Mouse (Mus musculus): ENCODE measurements around the gene Hoxb8.

Gene Hoxb8

DNA sequence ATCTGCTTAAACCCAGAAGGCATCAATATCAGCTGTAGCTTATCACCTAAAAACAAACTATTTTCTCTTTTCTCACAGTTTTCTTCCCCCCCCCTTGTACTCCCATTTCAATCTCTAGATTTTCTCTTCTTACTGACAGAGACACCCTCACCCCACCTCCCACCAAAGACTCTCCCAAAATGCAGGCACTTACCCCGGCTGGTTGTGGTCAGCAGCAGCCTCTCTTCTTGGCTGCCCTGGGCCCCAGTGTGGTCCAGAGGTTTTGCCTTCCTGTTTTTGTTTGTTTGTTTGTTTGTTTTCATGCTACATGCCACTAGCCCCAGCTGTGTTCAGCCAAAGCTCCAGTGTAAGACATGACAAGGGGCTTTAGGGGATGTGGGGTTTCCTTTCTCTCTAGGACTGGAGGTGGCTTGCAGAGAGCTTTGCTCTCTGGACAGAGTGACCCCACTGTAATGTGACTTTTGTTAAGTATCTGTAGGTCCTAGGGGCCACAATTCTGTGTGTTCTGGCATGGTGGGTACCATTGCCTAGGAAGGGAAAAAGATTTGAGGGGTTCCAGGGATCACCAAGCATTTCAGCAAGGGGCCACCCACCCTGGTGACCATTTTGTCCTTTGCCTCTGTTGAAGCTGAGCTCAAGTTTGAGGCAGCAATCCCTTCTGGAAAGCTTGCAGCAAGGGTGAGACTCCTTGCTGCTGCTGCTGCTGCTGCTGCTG, 13.5 kb upstream of the Hoxb8 start:
- no peak for DNase-seq

DNA sequence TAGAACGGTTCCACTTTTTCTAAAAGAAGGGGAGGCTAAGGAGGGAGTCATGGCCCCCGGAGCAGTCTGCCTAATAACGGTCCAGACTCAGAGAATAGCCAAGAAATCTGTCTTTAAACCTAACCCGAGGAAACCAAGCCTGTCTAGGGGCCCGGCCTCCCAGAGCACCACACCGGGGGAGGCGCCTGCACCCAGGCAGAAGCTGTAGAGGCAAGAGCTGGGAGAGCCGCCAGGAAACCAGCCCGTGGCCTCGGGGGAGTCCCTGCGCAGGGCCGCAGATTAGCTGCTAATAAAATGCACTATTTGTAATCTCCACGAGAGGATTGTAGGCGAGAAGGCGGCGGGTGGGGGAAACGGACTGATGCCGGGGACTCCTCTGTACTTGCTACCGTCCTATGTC, 11.8 kb upstream of the Hoxb8 start:
- no peak for DNase-seq

DNA sequence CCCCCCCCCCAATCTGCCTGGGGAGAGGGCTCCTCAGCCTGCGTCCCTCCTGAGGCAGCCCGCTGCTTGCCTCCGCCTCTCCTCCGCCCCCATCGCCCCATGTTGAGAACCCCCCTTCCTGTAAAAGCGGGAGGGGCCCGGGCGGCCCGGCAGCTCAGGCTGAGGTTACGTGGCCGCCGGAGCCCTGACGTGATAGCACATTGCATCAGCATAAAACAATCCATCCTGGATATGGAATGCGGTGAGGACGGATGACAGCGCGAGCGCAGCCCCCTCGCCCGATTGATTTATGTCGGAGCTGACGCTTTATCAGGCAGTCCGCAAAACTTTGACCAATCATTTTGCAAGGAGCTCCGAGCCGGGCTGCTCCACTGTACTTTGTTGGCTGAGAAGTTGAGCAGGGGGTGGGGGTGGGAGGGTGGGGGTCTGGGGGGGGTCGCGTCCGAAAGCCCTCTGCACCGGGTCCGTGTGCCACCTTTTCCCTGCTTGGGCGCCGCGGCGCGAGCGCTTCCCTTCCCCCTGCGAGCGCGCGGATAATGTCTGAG, 10.6 kb upstream of the Hoxb8 start, which contains the start of gene Hoxb9:
TSS of gene Hoxb9 (plus strand) at position 462 of the 545 bp plus-strand sequence.
- no peak for DNase-seq

- DNase-seq = no peak
Observed at GRCm38 (mm10) chr11:96271541-96272011, 10.1 kb upstream of the Hoxb8 start.

GRCm38 (mm10) chr11:96272024-96272921, 9.4 kb upstream of the Hoxb8 start:
- no peak for DNase-seq

- no peak for DNase-seq
Observed at GRCm38 (mm10) chr11:96274428-96274827, 7.3 kb upstream of the Hoxb8 start.

GRCm38 (mm10) chr11:96275896-96276295, 5.8 kb upstream of the Hoxb8 start:
- no peak for DNase-seq

DNA sequence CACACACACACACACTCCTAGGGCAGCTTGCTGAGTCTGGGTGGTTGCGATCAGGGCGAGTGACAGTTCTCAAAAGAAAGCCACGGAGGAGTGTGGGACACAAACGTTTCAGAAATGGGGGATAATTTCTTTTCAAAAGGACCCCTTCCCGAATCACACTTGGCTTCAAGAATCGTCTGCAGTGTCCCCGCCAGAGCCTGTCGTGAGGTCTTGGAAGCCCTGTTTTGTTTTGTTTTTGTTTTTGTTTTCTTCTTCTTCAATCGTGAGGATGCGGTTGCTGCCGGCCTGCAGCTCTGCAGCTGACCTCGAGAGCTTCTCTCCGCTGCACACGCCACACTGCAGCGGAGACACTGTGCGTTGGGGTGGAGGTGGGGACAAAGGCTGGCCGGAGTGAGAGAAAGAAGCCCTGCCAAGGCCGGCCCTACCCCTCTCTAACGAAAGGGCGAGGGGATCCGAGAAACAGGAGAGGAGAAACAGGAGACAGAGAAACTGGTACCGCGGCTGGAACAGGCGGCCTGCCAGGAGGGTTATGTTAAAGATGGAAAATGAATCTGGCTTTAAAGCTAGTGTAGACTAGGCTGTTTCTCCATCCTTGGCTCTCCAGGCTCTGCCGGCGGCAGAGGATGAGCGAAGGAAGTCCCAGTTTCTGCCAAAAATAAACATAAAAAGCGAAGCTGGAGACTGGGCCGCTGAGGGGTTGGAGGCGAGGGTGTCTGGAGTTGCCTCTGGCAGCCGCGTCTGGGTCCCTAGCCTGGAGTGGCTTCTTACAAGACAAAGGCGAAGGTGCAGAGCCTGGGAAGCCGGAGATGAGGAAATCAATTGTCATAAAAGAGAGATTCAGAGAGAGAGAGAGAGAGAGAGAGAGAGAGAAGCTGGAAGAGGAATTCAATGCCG, 4.3 kb upstream of the Hoxb8 start:
- no peak for DNase-seq

DNA sequence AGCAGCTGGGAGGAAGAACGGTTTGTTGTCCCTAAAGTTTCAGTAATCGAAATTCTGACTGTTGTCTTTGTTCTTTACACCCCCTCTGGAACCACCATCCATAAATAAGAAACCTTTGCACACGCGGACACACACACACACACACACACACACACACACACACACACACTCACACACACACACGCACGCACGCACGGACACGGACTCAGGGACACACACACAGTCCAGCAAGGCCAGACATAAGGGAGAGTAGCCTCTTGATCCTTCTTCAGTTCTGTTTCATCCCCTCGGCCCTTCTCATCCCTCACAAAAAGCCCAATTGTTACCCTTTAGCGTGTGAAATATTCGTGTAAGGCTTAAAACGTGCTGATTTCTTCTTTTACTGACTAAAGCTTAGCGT, 3.4 kb upstream of the Hoxb8 start:
- DNase-seq = no peak

DNA sequence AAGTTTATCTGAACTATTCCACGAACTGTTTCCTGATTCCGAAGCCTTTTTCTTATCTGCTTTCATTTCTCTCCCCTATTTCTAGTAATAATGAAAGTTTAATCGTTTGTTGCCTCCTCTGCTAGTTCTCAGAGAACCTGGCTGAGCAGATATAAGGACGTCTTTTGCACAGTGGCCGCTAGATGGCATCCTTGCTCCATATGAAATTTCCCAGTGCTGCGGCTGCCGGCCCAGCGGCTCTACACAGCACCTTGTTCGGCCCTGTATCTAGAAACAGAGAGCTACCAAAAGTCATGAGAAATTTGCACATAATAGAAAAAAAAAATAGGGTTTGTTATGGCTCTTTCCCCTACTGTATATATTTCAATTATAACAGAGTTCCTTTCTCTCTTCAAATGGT, 2.9 kb upstream of the Hoxb8 start:
- DNase-seq = peak; percentile 82 to 88

- DNase-seq = no peak
Observed at GRCm38 (mm10) chr11:96279421-96280233, 2.1 kb upstream of the Hoxb8 start.

DNA sequence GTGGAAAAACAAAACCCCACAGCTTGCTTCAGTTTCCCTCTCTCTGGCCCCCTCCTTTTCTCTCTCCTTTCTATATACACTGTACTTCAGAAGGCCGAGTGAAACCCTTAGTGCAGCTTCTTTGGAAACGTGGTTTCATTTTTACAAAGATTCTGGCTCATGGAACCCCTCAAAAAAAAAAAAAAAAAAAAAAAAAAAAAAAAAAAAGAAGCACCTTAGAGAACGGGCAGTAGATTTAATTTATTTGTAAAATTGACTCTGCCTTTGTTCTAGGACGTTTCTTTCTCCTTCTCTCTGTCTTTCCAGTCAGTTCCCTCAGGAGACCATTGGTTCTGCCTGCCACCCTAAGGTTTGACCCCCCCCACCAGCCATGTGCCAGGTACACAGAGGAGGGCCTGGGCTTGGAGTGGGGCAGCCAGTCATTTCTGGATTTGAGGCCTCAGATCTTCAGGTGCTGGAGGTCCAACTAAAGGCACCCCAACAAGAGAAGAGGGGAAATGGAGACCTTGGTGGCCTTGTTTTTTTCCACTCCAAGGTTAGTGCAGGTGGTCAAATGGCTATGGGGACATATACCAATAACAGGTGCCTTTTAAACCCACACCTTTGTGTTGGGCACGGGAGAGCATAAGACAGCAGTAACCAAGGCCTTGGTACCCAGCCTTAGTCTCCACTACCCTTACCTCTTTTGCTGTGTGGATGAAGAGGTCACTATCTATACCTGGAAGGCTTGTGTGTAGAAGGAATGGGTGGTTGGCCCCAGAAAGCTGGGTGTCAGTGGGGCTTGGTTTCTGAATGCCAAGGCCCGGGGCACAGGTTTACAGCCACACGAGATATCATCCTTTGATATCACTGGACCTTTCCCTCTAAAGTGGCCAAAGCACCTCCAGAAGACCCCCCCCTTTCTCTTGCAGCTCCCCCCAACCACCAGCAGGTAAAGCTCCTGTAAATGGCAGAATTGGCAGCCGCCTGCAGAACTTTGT, 1.0 kb upstream of the Hoxb8 start:
- DNase-seq = no peak

DNA sequence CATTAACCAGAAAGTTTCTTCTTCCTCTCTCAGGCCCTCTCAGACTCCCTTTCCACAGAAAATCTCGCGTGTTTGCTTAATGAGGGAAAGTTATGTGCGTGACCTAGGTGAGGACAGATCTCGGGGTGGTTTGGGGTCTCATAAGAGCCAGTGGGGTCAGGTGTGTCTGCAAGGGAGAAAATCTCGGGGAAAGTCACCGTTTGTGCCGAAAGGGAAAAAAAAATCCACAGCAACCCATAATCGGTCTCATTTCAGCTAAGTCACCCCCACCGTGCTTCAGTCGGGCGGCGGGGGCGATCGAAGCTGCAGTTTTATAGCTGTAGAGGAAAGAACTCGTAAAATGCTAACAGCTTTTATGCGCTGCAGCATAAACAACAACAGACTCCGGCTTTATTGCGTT, 309 bp upstream of the Hoxb8 start:
- DNase-seq = no peak

GRCm38 (mm10) chr11:96282795-96283430, 1.2 kb downstream of the Hoxb8 start:
- DNase-seq = no peak

DNA sequence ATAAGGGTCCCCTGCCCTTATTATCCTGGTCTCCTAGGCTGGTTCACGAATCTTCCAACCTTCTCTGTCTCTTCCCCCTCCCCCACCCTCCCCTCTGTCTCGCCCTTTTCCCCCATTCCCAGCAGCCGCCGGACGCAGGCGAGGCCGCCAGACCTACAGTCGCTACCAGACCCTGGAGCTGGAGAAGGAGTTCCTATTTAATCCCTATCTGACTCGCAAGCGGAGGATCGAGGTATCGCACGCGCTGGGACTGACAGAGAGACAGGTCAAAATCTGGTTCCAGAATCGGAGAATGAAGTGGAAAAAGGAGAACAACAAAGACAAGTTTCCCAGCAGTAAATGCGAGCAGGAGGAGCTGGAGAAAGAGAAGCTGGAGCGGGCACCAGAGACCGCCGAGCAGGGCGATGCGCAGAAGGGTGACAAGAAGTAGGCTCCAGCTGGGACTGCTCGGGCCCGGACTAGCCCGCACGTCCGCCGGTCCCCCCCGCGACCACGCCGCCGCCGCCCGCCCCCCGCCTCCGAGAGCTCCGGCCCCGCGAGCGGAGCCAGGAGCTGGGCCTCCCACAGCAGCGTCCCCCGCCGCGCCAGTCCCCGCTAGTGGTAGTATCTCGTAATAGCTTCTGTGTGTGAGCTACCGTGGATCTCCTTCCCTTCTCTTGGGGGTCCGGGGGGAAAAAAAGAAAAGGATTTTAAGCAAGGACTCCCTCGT, 2.5 kb downstream of the Hoxb8 start:
- no peak for DNase-seq

DNA sequence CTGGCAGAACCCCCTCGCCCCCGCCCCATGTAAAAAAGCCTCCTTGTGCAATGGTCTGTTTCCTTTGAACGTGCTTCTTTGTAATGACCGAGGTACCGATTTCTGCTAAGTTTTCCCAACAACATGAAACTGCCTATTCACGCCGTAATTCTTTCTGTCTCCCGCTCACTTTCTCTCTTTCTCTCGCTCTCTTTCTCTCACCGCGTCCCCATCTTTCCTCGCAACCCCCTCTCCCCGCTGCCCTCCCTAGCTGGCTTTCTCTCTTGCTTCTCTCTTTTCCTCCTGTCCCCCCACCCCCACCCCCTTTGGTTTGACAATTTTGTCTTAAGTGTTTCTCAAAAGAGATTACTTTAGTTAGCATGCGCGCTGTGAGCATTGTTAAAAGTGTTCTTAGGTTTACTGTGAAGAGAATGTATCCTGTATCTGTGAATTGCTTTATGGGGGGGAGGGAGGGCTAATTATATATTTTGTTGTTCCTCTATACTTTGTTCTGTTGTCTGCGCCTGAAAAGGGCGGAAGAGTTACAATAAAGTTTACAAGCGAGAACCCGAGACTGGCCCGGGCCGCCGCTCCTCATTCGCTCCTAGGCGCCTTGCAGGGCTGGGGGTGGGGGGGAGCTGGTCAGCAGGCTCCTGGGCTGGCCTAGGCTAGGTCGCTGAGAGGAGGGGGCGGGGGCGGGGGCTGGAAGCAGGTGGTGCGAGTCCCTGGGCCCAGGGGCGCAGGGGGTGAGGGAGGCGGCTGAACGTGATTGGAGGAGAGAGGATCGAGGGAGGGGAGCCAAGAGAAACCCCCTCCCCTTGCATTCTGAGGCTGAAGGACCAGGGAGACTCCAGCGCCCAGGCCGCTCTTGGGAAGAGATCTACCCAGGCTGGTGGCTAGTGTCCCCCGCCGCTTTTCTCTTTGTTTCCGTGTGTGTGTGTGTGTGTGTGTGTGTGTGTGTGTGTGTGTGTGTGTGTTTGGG, 3.3 kb downstream of the Hoxb8 start:
- no peak for DNase-seq

GRCm38 (mm10) chr11:96285771-96286738, 4.3 kb downstream of the Hoxb8 start, which contains the start of gene Hoxb7:
TSS of gene Hoxb7 (plus strand) at chr11:96286623.
- no peak for DNase-seq
